Mouse (Mus musculus): ENCODE measurements at regions not wholly inside any gene's neighbourhood (a gene's known extent, or its start where the extent isn't known, plus 50 kb on each side); places are given as distances from the start of the nearest gene placed in this dataset.

- Histone ChIP-seq H3K27ac (replicated peaks; ENCODE audit: low read depth, low read length) (no peak overlapping the region), H3K4me3 (ENCODE audit: insufficient read depth, low read depth, low read length) (no peak overlapping the region), H3K4me1 (ENCODE audit: control insufficient read depth, insufficient read depth, insufficient read length, low read length) (no peaks in the 10 kb centered on the region)
Measured at GRCm38 (mm10) chr13:48171309-48171953, 89.6 kb upstream of the Id4 start.

DNA sequence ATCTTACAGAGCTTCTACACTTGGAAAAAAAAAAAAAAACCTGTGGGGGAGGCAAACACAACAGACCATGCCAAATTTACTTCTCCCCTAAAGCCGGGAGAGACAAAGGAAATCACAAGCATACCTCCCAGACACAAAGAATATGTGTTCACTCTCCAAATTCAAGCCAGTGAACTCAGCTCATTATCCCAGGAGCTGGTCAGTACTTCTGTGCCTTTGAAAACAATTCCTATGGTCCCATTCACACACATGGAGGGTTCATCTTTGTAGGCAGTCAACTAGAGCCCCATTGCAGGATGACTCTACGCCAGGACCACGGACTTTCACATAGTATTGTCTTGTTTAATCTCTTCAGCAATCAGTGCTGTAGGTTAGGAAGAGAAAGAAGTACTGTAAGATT, 89.0 kb upstream of the Id4 start:
- Histone ChIP-seq H3K4me3 (ENCODE audit: insufficient read depth, low read depth, low read length) (no peak overlapping the region), H3K4me1 (ENCODE audit: control insufficient read depth, insufficient read depth, insufficient read length, low read length) (no peaks in the 10 kb centered on the region), H3K27ac (replicated peaks; ENCODE audit: low read depth, low read length) (no peak overlapping the region)

DNA sequence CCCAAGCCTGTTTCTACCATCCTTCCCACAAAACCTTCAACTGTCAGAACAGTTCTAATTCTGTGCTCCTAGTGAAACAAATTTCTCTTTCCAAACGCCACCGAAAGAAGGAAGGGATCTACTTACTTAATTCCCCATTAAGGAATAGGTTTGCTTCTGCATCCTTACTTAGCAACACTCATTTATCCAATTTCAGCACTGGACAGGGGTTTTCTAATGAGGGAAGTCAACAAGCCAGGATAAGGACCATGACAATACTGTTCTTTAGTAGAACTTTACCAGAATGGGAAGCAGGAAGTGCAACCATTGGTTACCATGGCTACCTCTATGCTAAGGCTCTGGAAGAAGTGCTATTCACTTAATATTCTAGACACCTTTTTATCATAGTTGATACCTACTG, 68.6 kb upstream of the Id4 start:
- Histone ChIP-seq H3K27ac (replicated peaks; ENCODE audit: low read depth, low read length) (no peak overlapping the region), H3K4me3 (ENCODE audit: insufficient read depth, low read depth, low read length) (no peak overlapping the region), H3K4me1 (ENCODE audit: control insufficient read depth, insufficient read depth, insufficient read length, low read length) (peaks cover 3% of the 10 kb centered on the region)

GRCm38 (mm10) chr13:48193942-48194341, 67.1 kb upstream of the Id4 start:
- no peak overlapping the region for H3K4me3 ChIP-seq (ENCODE audit: insufficient read depth, low read depth, low read length)
- H3K27ac ChIP-seq (replicated peaks; ENCODE audit: low read depth, low read length), result no peak overlapping the region
- peaks cover 3% of the 10 kb centered on the region for H3K4me1 ChIP-seq (ENCODE audit: control insufficient read depth, insufficient read depth, insufficient read length, low read length)

DNA sequence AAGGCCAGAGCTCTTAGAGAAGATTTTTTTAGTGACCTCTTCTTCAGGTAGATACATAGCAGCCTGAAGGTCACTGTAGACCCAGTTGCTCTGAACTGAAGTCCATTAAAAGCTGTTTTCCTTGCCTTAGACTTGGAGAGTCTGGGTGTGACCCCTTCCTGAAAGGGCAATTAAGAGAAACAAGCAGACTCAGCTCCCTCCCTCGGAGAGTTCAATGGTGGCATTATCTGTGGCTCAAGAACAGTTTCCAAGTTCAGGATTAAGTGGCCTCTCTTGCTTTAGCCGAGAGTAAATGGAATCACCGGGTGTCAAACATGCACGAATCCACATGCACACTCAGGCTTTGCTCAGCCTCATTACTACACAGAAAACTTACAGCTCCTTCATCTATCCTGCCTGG, 53.2 kb upstream of the Id4 start:
- H3K27ac ChIP-seq (replicated peaks; ENCODE audit: low read depth, low read length), result no peak overlapping the region

More for the DNA sequence above, 53.2 kb upstream of the Id4 start:
- H3K4me3 ChIP-seq (ENCODE audit: insufficient read depth, low read depth, low read length), result no peak overlapping the region
- H3K4me1 ChIP-seq (ENCODE audit: control insufficient read depth, insufficient read depth, insufficient read length, low read length), result no peaks in the 10 kb centered on the region

Data from brown adipose tissue, adult 24 weeks (tissue).